Mouse (Mus musculus) testis, adult 2 months (tissue): Measurements from ENCODE around the gene Tiam1. TPM values are rescaled to one million over a fixed set of nuclear protein-coding genes. Genes with fewer than 3 reads are reported as not detected.
A peak's percentile ranks its signal among the peaks of the same experiment; 100 is the strongest.

ENCODE experiments used
- H3K27ac ChIP-seq: fragments of 200-500 bp; 2 replicates; pipeline ENCODE4 v1.5.1; 2012; ENCODE audit warnings: low read depth, low read length; ENCODE audit not compliant: control insufficient read depth, insufficient read depth
- H3K27me3 ChIP-seq: fragments of 200-500 bp; 2 replicates; pipeline ENCODE4 v1.6.1; 2012; ENCODE audit warnings: mild to moderate bottlenecking, low read length, moderate library complexity; ENCODE audit not compliant: control insufficient read depth, insufficient read depth
- H3K36me3 ChIP-seq: fragments of 200-500 bp; 2 replicates; pipeline ENCODE4 v1.6.1; 2012; ENCODE audit warnings: mild to moderate bottlenecking, low read length; ENCODE audit not compliant: control insufficient read depth, insufficient read depth
- H3K4me1 ChIP-seq: fragments of 200-500 bp; 2 replicates; pipeline ENCODE4 v1.6.1; 2012; ENCODE audit warnings: low read length; ENCODE audit not compliant: control insufficient read depth, insufficient read depth
- H3K4me3 ChIP-seq: fragments of 200-500 bp; 2 replicates; pipeline ENCODE4 v1.5.1; 2012; ENCODE audit warnings: low read depth, mild to moderate bottlenecking, low read length, moderate library complexity, mixed read lengths; ENCODE audit not compliant: control insufficient read depth
- CTCF ChIP-seq: fragments of 200-500 bp; IDR thresholded peaks from 2 replicates; pipeline ENCODE4 v1.5.1; 2012; ENCODE audit warnings: low read depth, mild to moderate bottlenecking, inconsistent platforms, low read length, moderate library complexity; ENCODE audit not compliant: control insufficient read depth, insufficient read depth, insufficient replicate concordance
- POLR2A ChIP-seq: fragments of 200-500 bp; IDR thresholded peaks from 2 replicates; pipeline ENCODE4 v1.6.1; 2012; ENCODE audit warnings: low read depth, mild to moderate bottlenecking, inconsistent platforms, low read length, moderate library complexity; ENCODE audit not compliant: control insufficient read depth
- polyA plus RNA-seq: library from polyadenylated mRNA; depleted of rRNA; stranded (reverse); fragments of >200 nt; gene quantifications from 2 replicates; pipeline ENCODE4 v1.2.3, GENCODE M21; 2012

The Tiam1 gene
- polyA plus RNA-seq, 1 experiment: 9.6 TPM

DNA sequence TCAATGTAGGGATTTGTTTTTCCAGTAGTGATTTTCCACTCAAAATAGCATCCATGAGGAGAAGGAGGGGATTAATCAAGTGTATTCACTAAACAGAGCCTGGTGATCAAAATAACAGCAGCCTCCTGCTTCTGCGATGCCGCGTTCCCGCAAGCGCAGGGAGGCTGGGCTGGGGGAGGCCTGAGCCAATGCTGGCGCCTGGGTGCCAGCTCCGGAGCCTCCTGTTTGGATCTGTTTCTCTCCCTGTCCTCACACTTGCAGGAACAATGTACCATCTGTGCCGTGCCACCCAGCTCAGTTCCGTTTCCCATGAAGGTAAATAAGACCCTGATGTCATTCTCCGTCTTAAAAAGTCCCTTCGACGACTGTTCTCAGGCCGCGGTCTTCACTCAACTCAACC, 222.2 kb downstream of the Tiam1 start:
- H3K27ac ChIP-seq: no peak overlapping the region
- no peaks in the 10 kb centered on the region for H3K36me3 ChIP-seq
- TF ChIP-seq CTCF: no peak
- no peaks in the 10 kb centered on the region for H3K4me1 ChIP-seq
- H3K4me3 ChIP-seq: no peak overlapping the region
- no peaks in the 10 kb centered on the region for H3K27me3 ChIP-seq

DNA sequence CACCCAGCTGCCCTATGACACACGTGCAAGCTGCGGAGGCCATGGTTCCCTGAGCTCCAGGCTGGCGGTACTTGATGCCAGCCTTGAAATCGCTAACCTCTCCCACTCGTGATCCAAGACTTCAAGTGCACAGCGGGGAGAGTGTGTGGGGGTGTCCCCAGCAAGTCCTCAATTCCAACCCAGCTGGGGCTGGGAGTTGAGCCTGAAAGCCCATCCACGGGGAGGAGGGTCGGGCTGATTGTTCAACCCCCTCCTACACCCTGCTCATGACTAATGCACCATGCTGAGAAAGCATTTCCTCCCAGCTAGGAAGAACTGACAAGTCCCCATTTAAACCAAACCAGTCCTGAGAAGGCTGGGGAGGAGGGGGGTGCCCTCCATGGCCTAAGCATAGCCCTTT, 223.2 kb downstream of the Tiam1 start:
- TF ChIP-seq POLR2A: no peak
- no peak for TF ChIP-seq CTCF
- no peaks in the 10 kb centered on the region for H3K36me3 ChIP-seq

DNA sequence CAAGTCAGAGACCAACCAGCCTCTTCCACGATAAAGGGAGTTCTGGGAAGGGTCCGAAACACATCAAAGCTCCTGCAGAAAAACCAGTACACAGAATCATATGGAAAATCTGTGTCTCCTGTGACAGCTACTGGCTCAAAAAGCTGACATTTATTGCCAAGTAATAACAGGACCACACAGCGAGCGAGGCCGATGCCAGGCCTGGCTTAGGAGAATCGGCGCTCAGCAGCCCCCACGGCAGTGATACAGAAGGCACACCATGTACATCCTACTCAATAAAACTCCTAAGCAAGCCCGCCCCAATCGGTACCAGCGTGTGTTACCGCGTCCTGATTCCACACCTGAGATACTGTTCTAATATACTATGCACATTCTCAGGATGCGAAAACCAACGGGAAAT, 226.2 kb downstream of the Tiam1 start:
- Histone ChIP-seq H3K27ac (no peak overlapping the region), H3K4me1 (no peaks in the 10 kb centered on the region; the same call in 1 of the 2 replicates), H3K36me3 (no peaks in the 10 kb centered on the region), H3K4me3 (no peak overlapping the region), H3K27me3 (no peaks in the 10 kb centered on the region)
- TF ChIP-seq POLR2A (no peak), CTCF (no peak)

More for the DNA sequence above, 223.2 kb downstream of the Tiam1 start:
- Histone ChIP-seq H3K4me1 (no peaks in the 10 kb centered on the region), H3K4me3 (no peak overlapping the region), H3K27ac (no peak overlapping the region), H3K27me3 (no peaks in the 10 kb centered on the region)

DNA sequence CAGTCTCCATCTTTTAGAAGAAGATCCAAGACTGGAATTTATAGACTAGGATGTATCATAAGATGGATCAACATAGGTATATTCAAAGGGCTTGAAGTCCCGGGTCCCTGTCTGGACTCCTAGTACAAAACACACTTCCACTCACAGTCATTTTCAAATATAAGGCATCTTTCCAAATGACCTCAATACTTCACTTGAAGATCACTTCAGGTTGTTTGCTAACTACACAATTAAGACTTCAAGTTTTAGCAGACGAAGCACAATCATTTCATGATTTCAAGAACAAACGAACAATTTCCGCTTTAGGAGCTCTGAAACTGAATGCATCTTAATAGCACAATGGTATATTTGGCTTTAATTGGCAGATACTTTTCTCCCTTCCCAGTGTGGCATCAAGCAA, 228.6 kb downstream of the Tiam1 start:
- H3K4me1 ChIP-seq: no peaks in the 10 kb centered on the region; the same call in 1 of the 2 replicates

DNA sequence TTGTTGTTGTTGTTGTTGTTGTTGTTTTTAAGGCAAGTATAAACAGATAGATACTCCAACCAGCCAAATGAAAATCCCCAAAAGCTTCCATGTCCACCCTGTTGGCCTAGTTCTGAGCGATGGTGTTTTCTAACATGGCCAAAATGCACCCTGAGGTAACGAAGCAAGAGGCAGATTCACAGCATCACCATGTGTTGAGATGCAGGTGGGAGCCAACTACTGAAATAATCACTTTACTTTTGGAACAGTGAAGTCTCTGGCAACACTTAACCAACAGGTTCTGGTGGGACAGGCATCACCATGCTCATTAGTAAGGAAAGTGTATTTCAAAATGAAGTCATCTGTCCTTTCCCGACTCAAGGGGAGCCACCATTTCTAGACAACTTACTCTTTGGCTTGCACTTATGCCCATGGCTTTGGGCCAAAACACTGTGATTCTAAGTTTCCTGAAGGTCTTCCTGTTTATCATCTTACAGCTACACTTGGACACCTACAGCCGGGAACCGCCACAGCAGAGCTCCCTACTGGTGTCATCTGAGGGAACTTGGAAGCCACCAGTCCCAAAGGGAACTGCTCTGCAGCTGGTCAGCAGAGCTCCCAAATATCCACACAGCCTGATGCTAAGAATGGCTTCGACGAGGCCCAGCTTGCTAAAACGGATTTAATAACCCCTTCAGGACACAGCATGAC, 230.7 kb downstream of the Tiam1 start:
- Histone ChIP-seq H3K4me1 (no peaks in the 10 kb centered on the region; the same call in 1 of the 2 replicates), H3K27me3 (no peaks in the 10 kb centered on the region), H3K36me3 (no peaks in the 10 kb centered on the region), H3K4me3 (no peak overlapping the region), H3K27ac (no peak overlapping the region)
- TF ChIP-seq POLR2A (no peak), CTCF (no peak)

More for the DNA sequence above, 228.6 kb downstream of the Tiam1 start:
- no peaks in the 10 kb centered on the region for H3K27me3 ChIP-seq
- TF ChIP-seq CTCF (no peak), POLR2A (no peak)
- no peaks in the 10 kb centered on the region for H3K36me3 ChIP-seq
- no peak overlapping the region for H3K27ac ChIP-seq
- no peak overlapping the region for H3K4me3 ChIP-seq

DNA sequence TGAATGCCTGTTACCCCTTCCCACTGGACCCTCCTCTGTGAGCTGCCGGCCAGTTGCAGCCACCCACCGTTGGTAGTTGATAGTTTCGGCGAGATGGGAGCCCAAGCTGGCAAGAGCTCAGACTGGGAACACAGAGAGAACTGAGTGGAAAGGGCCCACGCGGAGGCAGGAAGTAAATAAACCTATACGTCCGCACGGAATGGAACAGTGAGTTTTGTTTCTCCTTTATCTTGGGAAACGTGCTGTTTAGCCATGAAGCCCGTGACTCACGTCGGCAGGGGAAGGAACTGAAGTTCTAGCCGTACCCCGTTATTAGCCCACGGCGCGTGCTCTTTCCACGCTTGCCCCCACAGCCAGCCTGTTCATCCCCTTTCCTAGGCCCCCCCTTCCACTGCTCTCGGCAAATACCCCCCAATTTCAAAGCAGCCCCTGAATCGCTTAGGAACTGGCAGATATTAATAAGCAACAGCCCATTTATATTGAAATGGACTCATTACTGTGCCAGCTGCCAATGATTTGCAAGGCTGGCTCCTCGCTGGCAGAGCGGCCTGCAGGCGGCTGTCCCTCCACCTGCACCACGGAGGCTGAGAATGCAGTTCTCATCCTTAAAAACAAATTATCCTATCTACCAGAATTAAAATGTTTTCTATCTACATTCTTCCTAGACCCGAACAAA, 234.0 kb downstream of the Tiam1 start:
- H3K36me3 ChIP-seq: no peaks in the 10 kb centered on the region
- H3K27me3 ChIP-seq: no peaks in the 10 kb centered on the region
- H3K27ac ChIP-seq: peak overlapping the region; percentile 37
- TF ChIP-seq CTCF (no peak), POLR2A (no peak)
- H3K4me1 ChIP-seq: no peaks in the 10 kb centered on the region; the same call in 1 of the 2 replicates
- H3K4me3 ChIP-seq: no peak overlapping the region

DNA sequence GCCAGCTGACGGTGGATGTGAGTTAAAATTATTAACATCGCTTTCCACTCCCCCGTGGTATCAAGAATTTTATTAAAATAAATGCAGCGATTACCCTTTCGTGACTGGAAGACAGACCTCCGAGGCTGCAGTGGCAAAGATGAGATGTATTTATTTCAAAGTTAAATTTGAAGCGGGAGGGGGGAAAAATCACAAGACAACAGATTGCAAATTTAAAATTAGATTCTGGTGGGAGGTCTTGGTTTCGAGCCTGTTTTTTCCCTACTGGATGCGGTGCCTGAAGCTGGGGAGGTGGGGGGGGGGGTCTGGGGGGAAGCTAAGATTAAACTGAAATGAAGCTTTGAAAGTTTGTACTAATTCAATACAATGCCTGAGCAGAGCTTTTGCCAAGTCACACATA, 235.9 kb downstream of the Tiam1 start:
- no peaks in the 10 kb centered on the region for H3K27me3 ChIP-seq
- no peak overlapping the region for H3K27ac ChIP-seq
- H3K36me3 ChIP-seq: no peaks in the 10 kb centered on the region
- no peaks in the 10 kb centered on the region for H3K4me1 ChIP-seq
- no peak for TF ChIP-seq POLR2A
- no peak overlapping the region for H3K4me3 ChIP-seq

DNA sequence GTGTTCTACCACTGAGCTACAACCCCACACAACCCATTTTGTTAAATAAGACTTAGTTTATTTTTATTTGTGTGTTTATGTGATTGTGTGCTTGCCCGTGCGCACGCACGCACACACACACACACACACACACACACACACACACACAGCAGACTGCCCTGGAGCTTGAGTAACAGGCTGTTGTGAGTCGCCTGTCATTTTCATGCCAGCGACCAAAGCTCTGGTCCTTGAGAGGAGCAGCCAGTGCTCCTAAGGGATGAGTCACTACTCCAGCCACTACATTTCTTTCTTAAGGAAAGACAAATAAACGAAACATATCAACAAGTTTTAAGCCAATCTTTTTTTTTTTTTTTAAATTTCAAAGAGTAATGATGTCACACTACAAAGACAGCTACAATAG, 236.7 kb downstream of the Tiam1 start:
- Histone ChIP-seq H3K4me3 (no peak overlapping the region), H3K4me1 (no peaks in the 10 kb centered on the region), H3K36me3 (no peaks in the 10 kb centered on the region), H3K27me3 (no peaks in the 10 kb centered on the region), H3K27ac (no peak overlapping the region)
- TF ChIP-seq CTCF (no peak), POLR2A (no peak)
